Mouse (Mus musculus): ENCODE measurements around the gene Rhbdl1. TPM values are rescaled to one million over a fixed set of nuclear protein-coding genes. Genes with fewer than 3 reads are reported as not detected.
A peak's percentile ranks its signal among the peaks of the same experiment; 100 is the strongest.

The Rhbdl1 gene
- polyA plus RNA-seq, 1 experiment, result 1.8 TPM

- no peak overlapping the region for H3K4me3 ChIP-seq (ENCODE audit: insufficient read depth, low read length)
- TF ChIP-seq POLR2A (IDR thresholded peaks at IDR 0.05; ENCODE audit: low read depth, low read length) (no peak), CTCF (IDR thresholded peaks at IDR 0.05; ENCODE audit: borderline replicate concordance, insufficient read depth, low read length) (no peak)
- no peak overlapping the region for H3K27ac ChIP-seq (ENCODE audit: insufficient read depth, low read length)
- peaks cover 6% of the 10 kb centered on the region; the same call in 1 of the 2 replicates for H3K4me1 ChIP-seq (ENCODE audit: control insufficient read depth, insufficient read depth, low read length)
Measured at GRCm38 (mm10) chr17:25802825-25803517, 34.1 kb downstream of the Rhbdl1 start.

GRCm38 (mm10) chr17:25801029-25801428, 36.1 kb downstream of the Rhbdl1 start:
- Histone ChIP-seq H3K27ac (ENCODE audit: insufficient read depth, low read length) (no peak overlapping the region), H3K4me3 (ENCODE audit: insufficient read depth, low read length) (no peak overlapping the region), H3K4me1 (ENCODE audit: control insufficient read depth, insufficient read depth, low read length) (peaks cover 4% of the 10 kb centered on the region; the same call in 1 of the 2 replicates)
- TF ChIP-seq POLR2A (IDR thresholded peaks at IDR 0.05; ENCODE audit: low read depth, low read length), result no peak
- TF ChIP-seq CTCF (IDR thresholded peaks at IDR 0.05; ENCODE audit: borderline replicate concordance, insufficient read depth, low read length), result peak; percentile 26; the same call in 1 of the 2 replicates

- no peak for TF ChIP-seq POLR2A (IDR thresholded peaks at IDR 0.05; ENCODE audit: low read depth, low read length)
- no peak for TF ChIP-seq CTCF (IDR thresholded peaks at IDR 0.05; ENCODE audit: borderline replicate concordance, insufficient read depth, low read length)
- Histone ChIP-seq H3K4me3 (ENCODE audit: insufficient read depth, low read length) (peak within 1 kb of the TSS; percentile 76), H3K4me1 (ENCODE audit: control insufficient read depth, insufficient read depth, low read length) (peaks cover 7% of the 10 kb centered on the region; the same call in 1 of the 2 replicates), H3K27ac (ENCODE audit: insufficient read depth, low read length) (no peak within 1 kb of the TSS)
Measured at GRCm38 (mm10) chr17:25796951-25797369, 40.1 kb downstream of the Rhbdl1 start, which contains the start of gene Metrn. TSS of gene Metrn (minus strand) at chr17:25797136.

- H3K27ac ChIP-seq (ENCODE audit: insufficient read depth, low read length), result no peak overlapping the region
Measured at GRCm38 (mm10) chr17:25796211-25796771, 40.8 kb downstream of the Rhbdl1 start.

GRCm38 (mm10) chr17:25795609-25796092, 41.4 kb downstream of the Rhbdl1 start, which contains the start of gene AC134908.4:
TSS of gene AC134908.4 (minus strand) at chr17:25795659.
- TF ChIP-seq CTCF (IDR thresholded peaks at IDR 0.05; ENCODE audit: borderline replicate concordance, insufficient read depth, low read length) (no peak), POLR2A (IDR thresholded peaks at IDR 0.05; ENCODE audit: low read depth, low read length) (no peak)
- H3K4me1 ChIP-seq (ENCODE audit: control insufficient read depth, insufficient read depth, low read length), result peaks cover 7% of the 10 kb centered on the region; the same call in 1 of the 2 replicates
- H3K4me3 ChIP-seq (ENCODE audit: insufficient read depth, low read length), result peak within 1 kb of the TSS; percentile 76
- no peak within 1 kb of the TSS for H3K27ac ChIP-seq (ENCODE audit: insufficient read depth, low read length)

More at GRCm38 (mm10) chr17:25796211-25796771, 40.8 kb downstream of the Rhbdl1 start:
- Histone ChIP-seq H3K4me3 (ENCODE audit: insufficient read depth, low read length) (peak overlapping the region; percentile 76), H3K4me1 (ENCODE audit: control insufficient read depth, insufficient read depth, low read length) (peaks cover 7% of the 10 kb centered on the region; the same call in 1 of the 2 replicates)
- TF ChIP-seq CTCF (IDR thresholded peaks at IDR 0.05; ENCODE audit: borderline replicate concordance, insufficient read depth, low read length) (no peak), POLR2A (IDR thresholded peaks at IDR 0.05; ENCODE audit: low read depth, low read length) (no peak)

- H3K4me3 ChIP-seq (ENCODE audit: insufficient read depth, low read length), result no peak overlapping the region
- H3K4me1 ChIP-seq (ENCODE audit: control insufficient read depth, insufficient read depth, low read length), result peaks cover 7% of the 10 kb centered on the region; the same call in 1 of the 2 replicates
- H3K27ac ChIP-seq (ENCODE audit: insufficient read depth, low read length), result no peak overlapping the region
- TF ChIP-seq POLR2A (IDR thresholded peaks at IDR 0.05; ENCODE audit: low read depth, low read length), result no peak
- no peak for TF ChIP-seq CTCF (IDR thresholded peaks at IDR 0.05; ENCODE audit: borderline replicate concordance, insufficient read depth, low read length)
Measured at GRCm38 (mm10) chr17:25794998-25795397, 42.1 kb downstream of the Rhbdl1 start.

GRCm38 (mm10) chr17:25794197-25794596, 42.9 kb downstream of the Rhbdl1 start:
- Histone ChIP-seq H3K27ac (ENCODE audit: insufficient read depth, low read length) (no peak overlapping the region), H3K4me1 (ENCODE audit: control insufficient read depth, insufficient read depth, low read length) (peaks cover 7% of the 10 kb centered on the region; the same call in 1 of the 2 replicates), H3K4me3 (ENCODE audit: insufficient read depth, low read length) (no peak overlapping the region)
- TF ChIP-seq POLR2A (IDR thresholded peaks at IDR 0.05; ENCODE audit: low read depth, low read length) (no peak), CTCF (IDR thresholded peaks at IDR 0.05; ENCODE audit: borderline replicate concordance, insufficient read depth, low read length) (no peak)

GRCm38 (mm10) chr17:25792615-25793014, 44.5 kb downstream of the Rhbdl1 start, which contains the start of gene Fam173a:
TSS of gene Fam173a (minus strand) at chr17:25792901.
- peak within 1 kb of the TSS; percentile 55 for H3K4me3 ChIP-seq (ENCODE audit: insufficient read depth, low read length)
- TF ChIP-seq CTCF (IDR thresholded peaks at IDR 0.05; ENCODE audit: borderline replicate concordance, insufficient read depth, low read length) (no peak), POLR2A (IDR thresholded peaks at IDR 0.05; ENCODE audit: low read depth, low read length) (no peak)
- peaks cover 7% of the 10 kb centered on the region; the same call in 1 of the 2 replicates for H3K4me1 ChIP-seq (ENCODE audit: control insufficient read depth, insufficient read depth, low read length)
- H3K27ac ChIP-seq (ENCODE audit: insufficient read depth, low read length), result peak within 1 kb of the TSS; percentile 86

GRCm38 (mm10) chr17:25791843-25792527, 45.1 kb downstream of the Rhbdl1 start:
- Histone ChIP-seq H3K4me3 (ENCODE audit: insufficient read depth, low read length) (peak overlapping the region; percentile 55), H3K4me1 (ENCODE audit: control insufficient read depth, insufficient read depth, low read length) (peaks cover 7% of the 10 kb centered on the region; the same call in 1 of the 2 replicates), H3K27ac (ENCODE audit: insufficient read depth, low read length) (peak overlapping the region; percentile 86)
- TF ChIP-seq POLR2A (IDR thresholded peaks at IDR 0.05; ENCODE audit: low read depth, low read length) (peak; percentile 92), CTCF (IDR thresholded peaks at IDR 0.05; ENCODE audit: borderline replicate concordance, insufficient read depth, low read length) (no peak)
